Mouse (Mus musculus) monocyte, adult 2 months (primary cell): ENCODE results near the gene Tnfsf13b.

ENCODE experiments used
- DNase-seq, 2 experiments: peaks; one replicate each; pipeline ENCODE4 v3.0.0; 2022; ENCODE audit warnings: low spot score in 2 of 2, low read depth in 1 of 2

Tnfsf13b gene

GRCm38 (mm10) chr8:10043842-10044510 lies 37.7 kb downstream of the Tnfsf13b start:
- no peak for DNase-seq

- DNase-seq, result no peak
Measured at GRCm38 (mm10) chr8:10045743-10046142, 39.5 kb downstream of the Tnfsf13b start.

- no peak for DNase-seq
Measured at GRCm38 (mm10) chr8:10049162-10049561, 42.9 kb downstream of the Tnfsf13b start.

- no peak for DNase-seq
Measured at GRCm38 (mm10) chr8:10051576-10051975, 45.3 kb downstream of the Tnfsf13b start.

- no peak for DNase-seq
Measured at GRCm38 (mm10) chr8:10053571-10053990, 47.3 kb downstream of the Tnfsf13b start.

- DNase-seq, result no peak
Measured at GRCm38 (mm10) chr8:10061001-10061400, 54.7 kb downstream of the Tnfsf13b start.

GRCm38 (mm10) chr8:10066906-10067305 lies 60.6 kb downstream of the Tnfsf13b start:
- DNase-seq, result no peak

- DNase-seq, result no peak
Measured at GRCm38 (mm10) chr8:10067775-10068174, 61.5 kb downstream of the Tnfsf13b start.

GRCm38 (mm10) chr8:10072347-10072746 lies 66.1 kb downstream of the Tnfsf13b start:
- no peak for DNase-seq
